Mouse (Mus musculus): ENCODE measurements around the gene Ppp5c. TPM values are rescaled to one million over a fixed set of nuclear protein-coding genes. Genes with fewer than 3 reads are reported as not detected.

Ppp5c gene
- polyA plus RNA-seq, 1 experiment from 2014 or later: 112 TPM

DNA sequence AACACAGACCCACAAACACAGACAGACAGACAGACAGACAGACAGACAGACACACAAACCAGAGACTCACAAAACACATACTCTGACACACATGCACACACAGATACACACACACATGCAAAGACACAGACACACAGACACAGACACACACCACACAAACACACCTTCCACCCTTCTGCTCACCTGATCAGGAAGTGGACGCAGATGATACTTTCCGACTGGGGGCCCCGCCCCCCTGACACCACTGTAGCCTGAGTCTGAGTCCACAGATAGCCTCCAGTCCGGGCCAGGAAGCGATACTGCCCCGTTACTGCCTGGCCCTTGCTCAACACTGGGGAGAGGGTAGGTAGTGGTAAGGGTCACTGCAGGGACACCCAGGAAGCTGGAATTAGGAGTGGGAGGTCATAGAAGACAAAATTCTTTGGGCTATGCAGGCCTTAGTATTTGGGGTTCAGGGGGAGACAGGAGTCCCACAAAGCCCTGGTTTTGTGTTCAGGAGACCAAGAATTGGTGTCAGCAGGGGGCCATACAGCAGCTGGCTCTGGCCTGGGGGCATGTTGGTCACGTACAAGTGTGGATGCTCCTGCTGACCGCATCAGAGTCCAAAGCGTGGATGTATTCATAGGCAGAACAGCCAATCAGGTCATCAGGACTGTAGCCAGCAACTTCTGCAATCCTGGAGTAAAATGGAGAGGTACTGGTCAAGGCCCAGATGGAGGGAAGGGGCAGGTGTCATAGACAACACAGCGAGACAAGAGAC lies 20.9 kb upstream of the Ppp5c start:
- H3K4me2 ChIP-seq (replicated peaks): no peak overlapping the region
- H3K9ac ChIP-seq: no peak overlapping the region
- ATAC-seq (ENCODE audit: low FRiP score, low read depth): no peak
- H3K27ac ChIP-seq: no peak overlapping the region
- H3K4me3 ChIP-seq: no peak overlapping the region
- H3K27me3 ChIP-seq (replicated peaks): no peaks in the 10 kb centered on the region
- no peaks in the 10 kb centered on the region for H3K9me3 ChIP-seq
- no peaks in the 10 kb centered on the region for H3K4me1 ChIP-seq
- WGBS: 88% methylated on average over 10 of the region's 10 CpGs
- no peaks in the 10 kb centered on the region; the same call in 1 of the 2 replicates for H3K36me3 ChIP-seq

DNA sequence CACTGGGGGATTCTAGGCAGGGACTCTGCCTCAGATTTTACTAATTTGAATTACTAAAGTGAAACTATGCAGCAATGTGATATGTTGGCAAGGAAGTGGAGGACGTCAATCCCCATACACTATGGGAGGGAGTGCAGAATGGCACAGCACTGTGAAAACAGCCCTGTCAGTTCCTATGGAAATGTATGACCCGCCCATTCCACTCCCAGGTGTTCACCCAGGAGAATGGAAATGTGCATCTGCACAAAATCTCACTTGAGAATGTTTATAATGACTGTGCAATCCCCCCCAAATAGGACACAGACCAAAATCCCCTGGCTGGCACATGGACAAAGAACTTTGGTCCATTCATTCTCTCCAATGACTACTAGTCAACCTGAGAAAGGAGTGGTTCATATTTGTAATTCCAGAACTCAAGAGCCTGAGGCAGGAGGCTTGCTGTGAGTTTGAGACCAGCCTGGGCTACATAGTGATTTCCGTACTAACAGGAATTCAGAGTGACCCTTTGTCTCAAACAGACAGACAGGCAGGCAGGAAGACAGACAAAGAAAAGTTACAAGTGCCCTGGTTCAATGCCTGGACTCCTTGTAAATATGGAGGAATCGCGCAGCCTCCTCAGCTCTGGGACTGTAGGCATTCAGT lies 19.4 kb upstream of the Ppp5c start:
- WGBS: 84% methylated on average over 5 of the region's 5 CpGs

DNA sequence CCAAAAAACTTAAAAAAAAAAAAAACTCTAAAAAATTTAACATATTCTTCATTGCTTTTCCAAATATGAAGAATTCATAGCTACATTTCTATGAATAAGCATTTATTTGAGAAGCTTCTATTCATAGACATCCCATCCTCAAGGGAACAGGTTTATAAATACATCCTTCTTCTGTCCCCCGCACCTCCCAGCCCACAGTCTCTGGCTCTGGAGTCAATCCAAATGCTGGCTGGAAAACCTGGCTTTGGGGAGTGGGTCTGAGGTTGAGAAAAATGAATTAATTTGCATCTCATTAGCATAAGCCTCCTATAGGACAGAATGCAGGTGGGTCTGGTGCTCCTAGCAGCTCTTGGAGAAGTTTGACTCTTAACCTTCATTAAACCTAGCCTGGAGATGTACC lies 18.0 kb upstream of the Ppp5c start:
- no peak overlapping the region for H3K4me3 ChIP-seq
- ATAC-seq (ENCODE audit: low FRiP score, low read depth): no peak
- no peaks in the 10 kb centered on the region for H3K27me3 ChIP-seq (replicated peaks)
- H3K36me3 ChIP-seq: no peaks in the 10 kb centered on the region; the same call in 1 of the 2 replicates
- H3K9ac ChIP-seq: no peak overlapping the region
- no peak overlapping the region for H3K4me2 ChIP-seq (replicated peaks)
- no peaks in the 10 kb centered on the region for H3K9me3 ChIP-seq
- H3K27ac ChIP-seq: no peak overlapping the region
- WGBS: 79% methylated on average over 1 of the region's 1 CpGs
- no peaks in the 10 kb centered on the region for H3K4me1 ChIP-seq

More for the DNA sequence above, 19.4 kb upstream of the Ppp5c start:
- Histone ChIP-seq H3K4me2 (replicated peaks) (no peak overlapping the region), H3K4me1 (no peaks in the 10 kb centered on the region), H3K27me3 (replicated peaks) (no peaks in the 10 kb centered on the region), H3K9ac (no peak overlapping the region), H3K27ac (no peak overlapping the region), H3K9me3 (no peaks in the 10 kb centered on the region), H3K4me3 (no peak overlapping the region), H3K36me3 (no peaks in the 10 kb centered on the region; the same call in 1 of the 2 replicates)
- ATAC-seq (ENCODE audit: low FRiP score, low read depth): no peak

DNA sequence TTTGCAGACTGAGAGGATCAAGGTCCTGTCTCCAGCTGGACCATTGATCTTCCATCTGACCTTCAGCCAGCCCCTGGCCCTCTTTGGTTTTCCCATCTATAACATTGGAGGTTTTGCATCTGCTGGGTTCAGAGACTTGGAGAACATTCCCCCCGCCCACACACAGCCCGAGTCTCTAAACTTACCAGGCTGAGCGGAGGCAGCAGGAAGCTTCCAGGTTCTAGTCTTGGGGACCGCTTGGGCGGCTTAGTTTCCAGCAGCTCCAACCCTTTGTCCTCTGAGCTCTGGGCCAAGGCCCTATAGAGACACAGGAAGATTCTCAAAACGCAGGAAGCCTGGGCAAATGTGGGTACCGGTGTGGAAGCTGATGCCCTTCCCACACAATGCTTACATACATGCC lies 11.6 kb upstream of the Ppp5c start:
- H3K9ac ChIP-seq: no peak overlapping the region
- no peaks in the 10 kb centered on the region for H3K9me3 ChIP-seq
- WGBS: 94% methylated on average over 7 of the region's 7 CpGs
- H3K4me1 ChIP-seq: peaks cover 9% of the 10 kb centered on the region; the same call in 1 of the 2 replicates
- no peak overlapping the region for H3K4me3 ChIP-seq
- H3K36me3 ChIP-seq: no peaks in the 10 kb centered on the region
- no peak overlapping the region for H3K4me2 ChIP-seq (replicated peaks)
- H3K27ac ChIP-seq: no peak overlapping the region
- ATAC-seq (ENCODE audit: low FRiP score, low read depth): no peak
- no peaks in the 10 kb centered on the region for H3K27me3 ChIP-seq (replicated peaks)

DNA sequence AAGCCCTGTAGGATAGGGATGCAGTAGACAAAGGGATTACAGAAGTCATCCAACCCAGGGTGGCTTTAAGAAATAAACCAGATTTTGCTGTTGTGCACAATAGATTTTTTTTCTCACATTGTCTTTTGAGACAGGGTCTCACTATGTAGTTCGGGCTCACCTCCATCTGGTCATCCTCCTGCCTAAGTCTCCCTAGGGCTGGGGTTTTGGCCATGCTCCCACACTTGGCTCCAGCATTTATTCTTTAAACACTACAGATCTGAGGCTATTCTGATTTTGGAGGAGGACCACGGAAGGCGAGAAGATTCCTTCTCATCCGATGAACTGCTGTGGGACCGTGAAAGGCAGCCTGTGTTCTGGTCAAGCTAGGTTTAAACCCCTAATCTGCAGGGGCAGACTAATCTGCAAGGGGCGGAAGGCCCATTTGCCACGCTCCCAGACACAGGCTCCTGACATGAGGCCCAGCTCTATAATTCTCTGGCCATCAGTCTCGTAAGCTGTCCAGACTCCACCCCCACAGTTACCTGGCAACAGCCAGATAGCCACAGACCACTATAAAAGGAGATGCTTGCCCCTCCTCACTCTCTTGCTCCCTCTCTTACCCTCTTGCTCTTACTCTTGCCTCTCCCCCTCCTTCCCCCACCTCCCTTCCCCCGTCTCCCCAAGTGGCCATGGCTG lies 10.4 kb upstream of the Ppp5c start:
- no peaks in the 10 kb centered on the region for H3K9me3 ChIP-seq
- no peaks in the 10 kb centered on the region for H3K36me3 ChIP-seq
- no peak overlapping the region for H3K4me3 ChIP-seq
- no peak overlapping the region for H3K9ac ChIP-seq
- peaks cover 9% of the 10 kb centered on the region; the same call in 1 of the 2 replicates for H3K4me1 ChIP-seq
- ATAC-seq (ENCODE audit: low FRiP score, low read depth): no peak
- 31% methylated on average over 9 of the region's 9 CpGs for WGBS
- no peaks in the 10 kb centered on the region for H3K27me3 ChIP-seq (replicated peaks)
- H3K4me2 ChIP-seq (replicated peaks): no peak overlapping the region
- no peak overlapping the region for H3K27ac ChIP-seq

DNA sequence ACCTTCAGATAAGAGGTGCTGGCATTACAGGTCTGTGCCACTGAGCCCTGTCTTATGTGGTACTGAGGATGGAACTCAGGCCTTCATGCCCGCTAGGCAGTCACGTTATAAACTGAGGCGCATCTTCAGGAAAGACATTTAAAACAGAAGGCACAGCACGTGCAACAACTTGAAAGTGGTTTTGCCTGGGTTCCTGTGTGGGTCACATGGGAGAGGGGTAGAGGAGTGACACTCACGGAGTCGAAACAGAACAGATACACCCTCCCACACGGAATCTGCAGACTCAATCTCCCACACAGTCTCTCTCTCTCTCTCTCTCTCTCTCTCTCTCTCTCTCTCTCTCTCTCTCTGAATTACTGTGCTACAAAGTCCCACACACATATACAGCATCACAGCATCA lies 2.5 kb upstream of the Ppp5c start:
- Histone ChIP-seq H3K27ac (no peak overlapping the region), H3K9me3 (no peaks in the 10 kb centered on the region), H3K4me1 (peaks cover 20% of the 10 kb centered on the region), H3K4me3 (no peak overlapping the region), H3K9ac (no peak overlapping the region), H3K36me3 (no peaks in the 10 kb centered on the region), H3K4me2 (replicated peaks) (no peak overlapping the region), H3K27me3 (replicated peaks) (no peaks in the 10 kb centered on the region)
- 84% methylated on average over 7 of the region's 7 CpGs for whole genome bisulfite sequencing
- no peak for ATAC-seq (ENCODE audit: low FRiP score, low read depth)

DNA sequence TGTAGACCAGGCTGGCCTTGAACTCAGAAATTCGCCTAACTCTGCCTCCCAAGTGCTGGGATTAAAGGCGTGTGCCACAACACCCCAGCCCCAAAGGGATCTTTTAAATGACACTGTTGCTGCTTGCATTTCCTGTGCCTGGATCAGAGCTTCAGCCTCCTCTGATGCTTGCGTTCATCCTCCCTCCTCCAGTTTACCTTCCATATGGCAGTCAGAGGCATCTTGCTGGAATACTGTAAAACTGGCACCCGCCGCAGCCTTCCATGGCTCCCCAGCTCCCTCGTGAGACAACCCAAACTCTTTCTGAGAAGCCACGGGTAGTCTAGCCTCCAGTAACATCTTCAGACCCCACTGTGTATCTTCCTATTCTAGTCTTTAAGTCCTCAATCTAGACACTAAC lies 1.2 kb upstream of the Ppp5c start:
- H3K4me3 ChIP-seq: no peak overlapping the region
- H3K27ac ChIP-seq: no peak overlapping the region
- peaks cover 7% of the 10 kb centered on the region; the same call in 1 of the 2 replicates for H3K36me3 ChIP-seq
- ATAC-seq (ENCODE audit: low FRiP score, low read depth): no peak
- WGBS: 80% methylated on average over 7 of the region's 7 CpGs
- no peak overlapping the region for H3K9ac ChIP-seq
- H3K4me2 ChIP-seq (replicated peaks): no peak overlapping the region
- no peaks in the 10 kb centered on the region for H3K27me3 ChIP-seq (replicated peaks)
- H3K9me3 ChIP-seq: no peaks in the 10 kb centered on the region
- H3K4me1 ChIP-seq: peaks cover 24% of the 10 kb centered on the region

DNA sequence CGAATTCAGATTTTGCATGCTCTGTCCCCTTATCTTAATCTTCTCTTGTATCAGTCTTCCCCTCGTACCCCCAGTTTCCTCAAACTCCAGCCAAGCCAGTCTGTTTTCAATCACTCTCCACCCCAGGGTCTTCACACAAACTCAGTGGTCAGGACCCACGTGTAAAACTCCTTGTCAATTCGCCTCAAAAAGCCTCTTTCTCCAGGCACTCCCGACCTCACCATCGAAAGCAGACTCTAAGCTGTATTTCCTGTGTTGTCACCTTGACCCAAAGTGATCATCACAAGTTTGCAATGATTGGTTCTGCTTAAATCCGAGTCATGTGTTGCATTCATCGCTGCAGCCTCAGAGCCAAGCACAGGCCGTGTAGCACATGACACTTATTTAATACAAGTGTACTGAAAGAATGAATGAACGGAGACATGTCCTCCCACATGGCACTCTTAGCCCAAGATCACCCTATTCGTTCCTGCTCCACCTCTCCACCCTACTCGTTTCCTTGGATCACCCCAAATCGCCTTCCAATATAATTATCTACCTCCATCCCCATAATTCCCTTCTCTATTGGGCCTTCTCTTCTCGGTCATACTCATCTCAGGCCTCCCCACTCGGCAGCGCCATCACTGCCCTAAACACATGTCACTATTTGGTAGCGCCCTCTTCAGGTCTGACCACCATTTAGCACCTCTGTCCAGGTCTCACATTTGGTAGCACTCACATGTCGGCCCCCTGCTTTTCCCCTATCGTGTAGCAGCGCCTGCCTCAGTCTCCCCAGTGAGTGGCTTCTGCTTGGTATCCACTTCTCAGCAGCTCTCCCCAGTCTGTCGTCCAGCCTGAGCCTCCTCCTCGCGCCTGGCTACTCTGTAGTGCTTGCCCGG lies 775 bp downstream of the Ppp5c start:
- peak overlapping the region; percentile 83 for H3K9ac ChIP-seq
- peak overlapping the region; percentile 85 for H3K4me3 ChIP-seq
- no peak overlapping the region for H3K27ac ChIP-seq
- no peaks in the 10 kb centered on the region for H3K27me3 ChIP-seq (replicated peaks)
- 10% methylated on average over 24 of the region's 24 CpGs for WGBS
- ATAC-seq (ENCODE audit: low FRiP score, low read depth): peak; percentile 67; the same call in 1 of the 2 replicates
- peaks cover 27% of the 10 kb centered on the region for H3K36me3 ChIP-seq
- no peaks in the 10 kb centered on the region for H3K9me3 ChIP-seq
- H3K4me2 ChIP-seq (replicated peaks): peak overlapping the region; percentile 69
- peaks cover 24% of the 10 kb centered on the region for H3K4me1 ChIP-seq

DNA sequence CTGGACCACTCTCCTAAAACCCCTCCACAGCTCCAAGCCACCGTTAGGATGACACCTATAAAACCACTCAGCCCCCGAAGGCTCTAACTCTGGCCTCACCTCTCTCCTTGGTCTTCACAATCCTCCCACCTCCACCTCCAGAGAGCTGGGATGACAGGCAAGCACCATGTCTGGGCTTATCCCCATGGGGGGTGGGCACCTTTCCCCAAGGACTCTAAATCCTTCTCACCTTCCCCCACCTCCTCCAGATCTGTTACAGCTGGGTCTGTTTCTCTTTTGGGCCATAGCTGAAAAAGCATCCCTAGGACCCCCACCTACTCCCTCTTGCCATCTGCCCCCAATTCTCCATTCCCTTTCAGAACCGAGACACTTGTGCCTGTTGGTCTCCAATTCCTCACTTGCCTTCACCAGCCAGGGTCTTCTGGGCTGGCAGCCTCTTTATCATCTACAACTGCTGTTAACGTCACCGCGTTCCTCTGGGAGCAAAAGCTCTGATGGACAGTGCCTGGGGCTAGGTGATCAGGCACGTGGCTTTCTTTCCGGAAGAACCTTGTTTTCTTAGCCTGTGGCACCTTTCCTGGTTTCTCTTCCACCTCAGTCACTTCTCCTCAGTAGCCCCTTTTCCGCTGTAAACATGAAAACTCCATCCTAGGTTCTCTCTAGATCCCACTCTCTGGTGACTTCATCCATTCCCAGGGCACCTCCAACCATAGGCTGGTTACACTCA lies 1.7 kb downstream of the Ppp5c start:
- Histone ChIP-seq H3K36me3 (peaks cover 36% of the 10 kb centered on the region), H3K9ac (0 out of 2 replicates have a peak overlapping the region, but pooled peaks have one; percentile 83), H3K27ac (no peak overlapping the region), H3K4me1 (peaks cover 24% of the 10 kb centered on the region), H3K9me3 (no peaks in the 10 kb centered on the region), H3K4me3 (peak overlapping the region; percentile 85), H3K4me2 (replicated peaks) (peak overlapping the region; percentile 69), H3K27me3 (replicated peaks) (no peaks in the 10 kb centered on the region)
- WGBS: 85% methylated on average over 9 of the region's 9 CpGs
- ATAC-seq (ENCODE audit: low FRiP score, low read depth): no peak

DNA sequence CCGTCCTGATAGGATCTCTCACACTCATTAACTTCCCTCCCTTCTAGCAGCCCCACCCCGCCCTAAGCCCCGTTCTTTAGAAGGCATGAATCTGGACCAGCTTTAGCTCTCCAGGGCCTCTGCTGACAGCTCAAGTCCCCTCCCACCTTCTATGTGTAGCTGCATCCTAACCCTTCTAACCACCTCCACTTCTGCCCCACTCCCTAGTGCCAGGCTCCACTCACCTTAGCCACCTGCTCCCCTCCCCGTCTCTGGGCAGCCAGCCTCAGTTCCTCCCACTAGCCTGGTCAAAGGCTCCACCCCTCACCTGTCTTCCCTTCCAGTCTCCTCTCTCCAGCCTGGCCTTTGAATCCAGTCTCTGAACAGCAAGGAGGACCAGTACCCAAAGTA lies 2.2 kb downstream of the Ppp5c start:
- Histone ChIP-seq H3K36me3 (peaks cover 42% of the 10 kb centered on the region), H3K4me2 (replicated peaks) (peak overlapping the region; percentile 69; the same call in 1 of the 2 replicates), H3K27me3 (replicated peaks) (no peaks in the 10 kb centered on the region), H3K4me3 (no peak overlapping the region), H3K4me1 (peaks cover 24% of the 10 kb centered on the region), H3K27ac (no peak overlapping the region), H3K9me3 (no peaks in the 10 kb centered on the region), H3K9ac (no peak overlapping the region)
- 86% methylated on average over 4 of the region's 4 CpGs for WGBS
- no peak for ATAC-seq (ENCODE audit: low FRiP score, low read depth)

DNA sequence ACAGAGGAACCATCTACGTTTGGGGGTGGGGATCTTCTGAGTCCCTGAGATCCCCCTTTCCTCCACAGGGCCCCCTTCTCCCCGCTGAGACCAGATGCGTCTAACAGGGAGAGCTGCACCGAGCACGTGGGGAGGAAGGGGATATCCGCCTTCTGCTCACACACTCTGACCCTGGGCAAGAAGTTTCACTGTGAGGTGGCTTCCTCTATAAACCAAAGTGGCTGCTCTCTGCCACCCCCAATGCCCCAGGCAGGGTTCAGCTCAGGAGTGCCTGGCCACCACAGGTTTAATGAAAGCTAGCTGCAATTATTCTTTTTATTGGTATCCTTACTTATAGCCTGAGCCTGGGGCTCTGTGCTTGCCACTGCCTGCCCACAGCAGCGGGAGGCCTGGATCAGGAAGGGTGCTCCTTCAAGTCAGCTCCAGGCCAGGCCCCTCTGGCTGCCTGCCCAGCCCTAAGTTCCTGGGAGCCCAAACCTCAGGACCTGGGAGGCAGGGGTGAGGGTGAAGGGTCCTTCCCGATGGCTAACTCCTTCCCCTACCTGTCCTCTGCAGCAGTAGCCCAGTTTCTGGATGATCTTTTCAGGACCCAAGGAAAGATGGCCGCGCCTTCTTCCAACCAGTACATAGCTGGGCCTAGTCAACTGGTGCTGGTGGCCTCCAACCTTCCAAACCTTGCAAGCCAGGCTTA lies 2.8 kb downstream of the Ppp5c start:
- Histone ChIP-seq H3K27me3 (replicated peaks) (no peaks in the 10 kb centered on the region), H3K9me3 (no peaks in the 10 kb centered on the region), H3K27ac (no peak overlapping the region), H3K4me3 (no peak overlapping the region), H3K36me3 (peaks cover 47% of the 10 kb centered on the region), H3K4me1 (peaks cover 24% of the 10 kb centered on the region), H3K9ac (no peak overlapping the region), H3K4me2 (replicated peaks) (peak overlapping the region; percentile 69; the same call in 1 of the 2 replicates)
- no peak for ATAC-seq (ENCODE audit: low FRiP score, low read depth)
- WGBS: 84% methylated on average over 10 of the region's 10 CpGs
